Mouse (Mus musculus) heart, postnatal 25 days (tissue): Measurements from ENCODE around the gene F5. TPM values are rescaled to one million over a fixed set of nuclear protein-coding genes. Genes with fewer than 3 reads are reported as not detected.
A peak's percentile ranks its signal among the peaks of the same experiment; 100 is the strongest.
"Not testable (repeated sequence)": the region's sequence is repeated elsewhere in the genome, so short reads cannot be mapped to it uniquely, and the experiment has no call there.

Source experiments
- DNase-seq: peaks from one replicate; pipeline ENCODE4 v3.0.0; 2022; ENCODE audit warnings: low spot score
- intact Hi-C: fragments of 180-260 bp; cut with DNase I; formaldehyde crosslinking; loops from one replicate; pipeline ENCODE4 v1.15.1; 2025
- total RNA-seq, 2 experiments: library from RNA; stranded (reverse); gene quantifications; 2 replicates each; pipeline ENCODE4 v1.2.3; 2021

Gene F5
- total RNA-seq, 2 experiments from 2014 or later, result 1.6 to 1.9 TPM

GRCm38 (mm10) chr1:164217791-164218685 is 66.4 kb downstream of the F5 start:
- intact Hi-C loops, result no loop called here
- no peak for DNase-seq

GRCm38 (mm10) chr1:164220261-164220660 is 68.6 kb downstream of the F5 start:
- intact Hi-C loops, result no loop called here
- DNase-seq, result no peak

GRCm38 (mm10) chr1:164223089-164223488 is 71.5 kb downstream of the F5 start:
- no peak for DNase-seq
- intact Hi-C loops, result no loop called here

GRCm38 (mm10) chr1:164231937-164232570 is 80.4 kb downstream of the F5 start:
- intact Hi-C loops, DNase-seq: not testable (repeated sequence)

- intact Hi-C loops, result no loop called here
- no peak for DNase-seq
These were observed 81.8 kb downstream of the F5 start for GRCm38 (mm10) chr1:164233447-164233846.

- no peak for DNase-seq
- intact Hi-C loops, result no loop called here
These were observed 83.4 kb downstream of the F5 start for GRCm38 (mm10) chr1:164235078-164235477.

GRCm38 (mm10) chr1:164236078-164236477 is 84.4 kb downstream of the F5 start:
- DNase-seq, result peak; percentile 12
- intact Hi-C loops, result no loop called here

GRCm38 (mm10) chr1:164241494-164241893 is 89.9 kb downstream of the F5 start:
- no peak for DNase-seq
- intact Hi-C loops, result no loop called here

- no peak for DNase-seq
- intact Hi-C loops, result no loop called here
These were observed 91.2 kb downstream of the F5 start for GRCm38 (mm10) chr1:164242809-164243208.

GRCm38 (mm10) chr1:164247442-164247841 is 95.8 kb downstream of the F5 start:
- intact Hi-C loops, result no loop called here

GRCm38 (mm10) chr1:164247971-164248370 is 96.3 kb downstream of the F5 start:
- no peak for DNase-seq
- intact Hi-C loops, result no loop called here

More at GRCm38 (mm10) chr1:164247442-164247841, 95.8 kb downstream of the F5 start:
- no peak for DNase-seq

- peak; percentile 95 for DNase-seq
- intact Hi-C loops, result no loop called here
These were observed 97.1 kb downstream of the F5 start, which contains the start of gene Slc19a2 for GRCm38 (mm10) chr1:164248465-164249331. TSS of gene Slc19a2 (plus strand) at chr1:164249046.

GRCm38 (mm10) chr1:164249332-164249711 is 97.7 kb downstream of the F5 start:
- intact Hi-C loops, result no loop called here
- DNase-seq, result no peak

- intact Hi-C loops, result no loop called here
- no peak for DNase-seq
These were observed 98.9 kb downstream of the F5 start for GRCm38 (mm10) chr1:164250391-164251150.

GRCm38 (mm10) chr1:164251438-164251837 is 99.8 kb downstream of the F5 start:
- DNase-seq, result no peak
- intact Hi-C loops, result no loop called here

GRCm38 (mm10) chr1:164252551-164252950 is 100.9 kb downstream of the F5 start:
- intact Hi-C loops, result no loop called here
- DNase-seq, result no peak

- DNase-seq, result no peak
- intact Hi-C loops, result no loop called here
These were observed 103.2 kb downstream of the F5 start for GRCm38 (mm10) chr1:164254836-164255235.

- intact Hi-C loops, result no loop called here
- DNase-seq, result no peak
These were observed 108.8 kb downstream of the F5 start for GRCm38 (mm10) chr1:164260171-164261028.

- intact Hi-C loops, result no loop called here
- DNase-seq, result no peak
These were observed 109.9 kb downstream of the F5 start for GRCm38 (mm10) chr1:164261553-164261952.
